Mouse (Mus musculus) liver, embryonic 14.5 days (tissue): ENCODE measurements around the gene Kiss1. TPM values are rescaled to one million over a fixed set of nuclear protein-coding genes. Genes with fewer than 3 reads are reported as not detected.
"Not testable (repeated sequence)": the region's sequence is repeated elsewhere in the genome, so short reads cannot be mapped to it uniquely, and the experiment has no call there.

Experiments used
- ATAC-seq: fragments of 200-750 bp; cut with Nextera tagmentation; 2 replicates; pipeline ENCODE4 v1.8.0; 2017; ENCODE audit warnings: moderate number of reproducible peaks, mild to moderate bottlenecking, moderate library complexity; ENCODE audit not compliant: insufficient read depth
- DNase-seq, 3 experiments: peaks; one replicate each; pipeline ENCODE4 v3.0.0-alpha.2; 2012 to 2013; ENCODE audit warnings: low read depth in 3 of 3, low spot score in 3 of 3
- H3K27ac ChIP-seq: fragments of 300-500 bp; sonication (generic); 2 replicates; pipeline ENCODE4 v1.5.1; 2014; ENCODE audit warnings: moderate library complexity, mild to moderate bottlenecking, control low read depth, inconsistent platforms
- H3K27me3 ChIP-seq: fragments of 300-500 bp; sonication (generic); 2 replicates; pipeline ENCODE4 v1.6.1; 2014; ENCODE audit warnings: mild to moderate bottlenecking, low read length, moderate library complexity; ENCODE audit not compliant: control insufficient read depth, insufficient read depth
- H3K36me3 ChIP-seq: fragments of 300-500 bp; sonication (generic); replicated peaks from 2 replicates; pipeline ENCODE4 v1.6.1; 2014; ENCODE audit warnings: low read depth; ENCODE audit not compliant: control insufficient read depth, insufficient read depth
- H3K4me1 ChIP-seq, 2 experiments: fragments of 200-500 bp in 1 of 2; fragments of 300-500 bp in 1 of 2; sonication (generic) in 1 of 2; replicated peaks; 2 replicates each; pipeline ENCODE4 v1.6.1; 2012 to 2014; ENCODE audit warnings: antibody characterized with exemption in 1 of 2, inconsistent platforms in 1 of 2, low read length in 1 of 2; ENCODE audit not compliant: control insufficient read depth in 2 of 2, insufficient read depth in 2 of 2
- H3K4me2 ChIP-seq: fragments of 300-500 bp; sonication (generic); 2 replicates; pipeline ENCODE4 v1.6.1; 2014; ENCODE audit warnings: low read depth, mild to moderate bottlenecking, control low read depth, moderate library complexity
- H3K4me3 ChIP-seq, 2 experiments: fragments of 200-500 bp in 1 of 2; fragments of 300-500 bp in 1 of 2; sonication (generic) in 1 of 2; 2 replicates each; pipeline ENCODE4 v1.5.1; 2012 to 2014; ENCODE audit warnings: low read depth in 2 of 2, low read length in 2 of 2, mild to moderate bottlenecking in 2 of 2, control low read depth in 1 of 2, inconsistent platforms in 1 of 2, moderate library complexity in 1 of 2; ENCODE audit not compliant: insufficient read depth in 1 of 2
- H3K9ac ChIP-seq: fragments of 300-500 bp; sonication (generic); replicated peaks from 2 replicates; pipeline ENCODE4 v1.6.1; 2014; ENCODE audit warnings: mild to moderate bottlenecking, control low read depth, moderate library complexity
- H3K9me3 ChIP-seq: fragments of 300-500 bp; sonication (generic); 2 replicates; pipeline ENCODE4 v1.6.1; 2016; ENCODE audit warnings: low read length, mixed read lengths; ENCODE audit not compliant: control insufficient read depth
- CTCF ChIP-seq: IDR thresholded peaks from 2 replicates; pipeline ENCODE4 v1.5.1; 2016; ENCODE audit warnings: antibody characterized with exemption, low read depth, control low read depth
- EP300 ChIP-seq: IDR thresholded peaks from 2 replicates; pipeline ENCODE4 v1.6.1; 2016; ENCODE audit warnings: antibody characterized with exemption, low read depth
- WGBS: fragments of 180-500 bp; shearing (Covaris S2); extraction: QIAGEN DNeasy Blood & Tissue Kit; methylation state at CpG from one replicate; pipeline ENCODE4 v1.1.7; 2014; ENCODE audit not compliant: insufficient replicate concordance; 5-methylcytosine and 5-hydroxymethylcytosine counted together
- polyA plus RNA-seq, 2 experiments: library from polyadenylated mRNA; depleted of rRNA in 1 of 2; stranded (reverse) in 1 of 2; unstranded in 1 of 2; fragments of >200 nt; fragmentation: Nextera tagmentation in 1 of 2; extraction: Ambion mirVana in 1 of 2; gene quantifications; 2 replicates each; pipeline versions ENCODE4 v1.2.1 to v1.2.3; 2012 to 2014

Gene Kiss1
- polyA plus RNA-seq, 2 experiments: not detected

GRCm38 (mm10) chr1:133331142-133331541, 9.5 kb downstream of the Kiss1 start:
- 42% methylated on average over 3 of the region's 3 CpGs for WGBS
- peaks cover 16% of the 10 kb centered on the region for H3K27me3 ChIP-seq
- no peak overlapping the region for H3K27ac ChIP-seq

GRCm38 (mm10) chr1:133332656-133333430, 11.2 kb downstream of the Kiss1 start:
- Histone ChIP-seq H3K4me2 (no peak overlapping the region), H3K4me3 (no peak overlapping the region), H3K9ac (no peak overlapping the region), H3K27ac (no peak overlapping the region), H3K36me3 (no peaks in the 10 kb centered on the region), H3K27me3 (peaks cover 16% of the 10 kb centered on the region), H3K4me1 (no peaks in the 10 kb centered on the region), H3K9me3 (no peaks in the 10 kb centered on the region)
- DNase-seq (no peak), ATAC-seq (no peak)
- WGBS: 68% methylated on average over 11 of the region's 11 CpGs
- TF ChIP-seq CTCF: no peak

More at GRCm38 (mm10) chr1:133331142-133331541, 9.5 kb downstream of the Kiss1 start:
- no peaks in the 10 kb centered on the region for H3K9me3 ChIP-seq
- TF ChIP-seq CTCF: no peak
- no peak for TF ChIP-seq EP300
- no peaks in the 10 kb centered on the region for H3K36me3 ChIP-seq
- H3K9ac ChIP-seq: no peak overlapping the region
- H3K4me2 ChIP-seq: no peak overlapping the region
- DNase-seq: no peak
- ATAC-seq: no peak
- H3K4me1 ChIP-seq: no peaks in the 10 kb centered on the region
- H3K4me3 ChIP-seq: no peak overlapping the region

- no peak for ATAC-seq
- Histone ChIP-seq H3K4me1 (no peaks in the 10 kb centered on the region), H3K9ac (no peak overlapping the region), H3K9me3 (no peaks in the 10 kb centered on the region), H3K36me3 (no peaks in the 10 kb centered on the region), H3K4me3 (no peak overlapping the region), H3K4me2 (no peak overlapping the region), H3K27me3 (peaks cover 9% of the 10 kb centered on the region), H3K27ac (no peak overlapping the region)
- DNase-seq: no peak
- 56% methylated on average over 6 of the region's 6 CpGs for WGBS
- TF ChIP-seq CTCF (no peak), EP300 (no peak)
These were observed 12.3 kb downstream of the Kiss1 start for GRCm38 (mm10) chr1:133333937-133334336.

- DNase-seq, H3K9ac ChIP-seq, H3K9me3 ChIP-seq, H3K27me3 ChIP-seq, H3K4me1 ChIP-seq, H3K36me3 ChIP-seq, ATAC-seq, H3K27ac ChIP-seq, H3K4me3 ChIP-seq, H3K4me2 ChIP-seq: not testable (repeated sequence)
- WGBS: 18% methylated on average over 1 of the region's 1 CpGs
These were observed 18.7 kb downstream of the Kiss1 start for GRCm38 (mm10) chr1:133340403-133340802.

GRCm38 (mm10) chr1:133344357-133344756, 22.7 kb downstream of the Kiss1 start:
- 67% methylated on average over 2 of the region's 2 CpGs for WGBS
- Histone ChIP-seq H3K27me3 (no peaks in the 10 kb centered on the region), H3K36me3 (no peaks in the 10 kb centered on the region), H3K4me1 (peaks cover 0 to 7% of the 10 kb centered on the region in 2 experiments; a peak in 2 of 4 replicates), H3K9ac (no peak overlapping the region), H3K4me2 (no peak overlapping the region), H3K9me3 (no peaks in the 10 kb centered on the region), H3K4me3 (no peak overlapping the region), H3K27ac (no peak overlapping the region)
- DNase-seq (no peak), ATAC-seq (no peak)
- TF ChIP-seq CTCF (no peak), EP300 (no peak)
